Mouse (Mus musculus) T-cell, adult 2 months (primary cell): ENCODE measurements around the gene 5530401A14Rik.

Experiments used
- DNase-seq: peaks from one replicate; pipeline ENCODE4 v3.0.0; 2022; ENCODE audit warnings: low spot score

The 5530401A14Rik gene

DNA sequence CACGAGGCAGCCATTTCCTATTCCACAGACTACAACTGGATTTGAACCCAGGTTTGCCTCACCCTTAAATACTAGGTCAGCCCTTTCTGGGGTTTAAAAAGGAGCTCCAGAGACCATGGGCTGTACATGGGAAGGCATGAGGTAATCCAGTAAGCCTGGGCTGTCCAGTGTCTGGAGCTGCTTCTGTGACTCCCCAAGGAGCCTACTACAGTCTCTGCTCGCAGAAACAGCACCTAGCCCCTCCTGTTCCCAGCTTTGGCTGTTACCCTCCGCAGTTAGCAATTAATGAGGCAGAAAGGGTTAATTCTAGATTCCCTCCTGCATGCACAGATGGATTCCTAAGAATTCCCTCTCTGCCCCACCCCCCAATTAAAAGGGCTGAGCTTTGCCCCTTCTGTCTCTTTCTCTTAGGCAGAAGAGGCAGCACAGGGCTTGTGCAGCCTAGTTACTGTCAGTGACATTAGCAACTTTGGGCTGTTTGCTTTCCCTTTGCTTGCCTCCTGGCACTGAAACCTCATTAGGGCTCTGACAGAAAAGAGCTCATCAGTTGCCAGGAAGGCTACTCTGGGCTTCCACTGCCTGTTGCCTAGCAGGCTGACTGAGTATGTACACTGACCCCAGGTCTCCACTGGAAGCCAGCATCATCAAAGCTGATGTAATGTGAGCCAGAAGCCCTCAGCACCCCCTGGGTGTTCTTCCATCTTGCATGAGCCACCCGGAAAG is at the start of gene 5530401A14Rik:
TSS of gene 5530401A14Rik (plus strand) at position 424 of the 723 bp plus-strand sequence.
- no peak for DNase-seq

DNA sequence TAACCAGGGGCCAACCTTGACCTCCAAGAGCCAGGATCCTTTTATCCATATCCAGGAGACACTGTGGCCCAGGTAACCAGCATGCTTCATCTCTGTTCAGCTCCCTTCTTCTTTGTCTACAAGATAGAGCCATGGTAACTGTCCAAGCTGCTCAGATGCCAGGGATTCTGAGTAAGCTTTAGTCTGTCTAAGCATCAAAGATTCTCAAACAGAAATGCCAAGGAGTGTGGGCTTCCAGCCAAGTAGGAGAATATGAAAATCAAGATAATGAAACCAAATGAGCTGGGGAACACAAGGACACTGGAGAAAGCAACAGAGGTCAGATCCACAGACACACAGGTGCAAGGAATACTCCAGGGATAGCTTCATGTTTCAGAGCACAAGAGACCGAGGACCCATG is 45.7 kb upstream of the 5530401A14Rik start:
- DNase-seq = no peak

DNA sequence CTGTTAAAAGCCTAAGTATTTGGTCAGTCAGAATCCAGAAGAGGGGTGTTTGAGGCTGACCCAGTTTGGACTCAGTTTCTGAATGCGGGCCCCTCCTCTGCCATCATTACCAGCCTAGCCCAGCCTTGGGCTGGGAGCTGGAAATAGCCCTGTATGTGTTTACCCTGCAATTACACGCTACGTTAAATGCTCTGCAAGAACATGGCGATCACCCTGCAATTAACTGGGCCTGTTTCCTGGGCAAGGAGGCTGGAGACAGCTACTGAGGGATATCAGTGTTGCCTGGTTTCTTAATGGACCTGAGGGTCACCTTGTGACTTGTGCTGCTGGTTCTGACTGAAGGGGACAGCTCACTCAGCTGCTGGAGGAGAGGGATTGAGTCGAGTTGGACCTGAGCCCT is 43.9 kb upstream of the 5530401A14Rik start:
- no peak for DNase-seq

- DNase-seq = no peak
Observed at GRCm38 (mm10) chr11:81832381-81832780, 28.1 kb upstream of the 5530401A14Rik start.

DNA sequence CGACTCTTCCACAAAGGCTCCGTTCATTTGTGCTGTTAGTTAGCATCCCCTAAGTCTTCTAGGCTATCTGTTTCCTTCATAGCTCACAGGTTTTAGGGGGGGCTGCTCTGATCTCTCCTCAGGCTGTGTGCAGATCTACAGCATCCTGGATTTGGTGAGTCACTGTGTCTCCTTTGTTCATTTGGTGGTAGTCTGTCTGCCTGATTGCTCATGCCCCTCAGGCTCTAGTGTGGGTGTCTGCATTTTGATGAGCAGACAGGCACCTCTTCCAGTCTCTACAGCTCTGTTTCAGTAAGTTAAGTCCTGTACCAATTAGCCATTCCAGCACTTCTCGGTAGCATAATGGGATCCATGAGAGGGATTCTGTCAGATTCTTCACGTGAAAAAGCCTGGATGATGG is 22.0 kb upstream of the 5530401A14Rik start:
- no peak for DNase-seq

DNA sequence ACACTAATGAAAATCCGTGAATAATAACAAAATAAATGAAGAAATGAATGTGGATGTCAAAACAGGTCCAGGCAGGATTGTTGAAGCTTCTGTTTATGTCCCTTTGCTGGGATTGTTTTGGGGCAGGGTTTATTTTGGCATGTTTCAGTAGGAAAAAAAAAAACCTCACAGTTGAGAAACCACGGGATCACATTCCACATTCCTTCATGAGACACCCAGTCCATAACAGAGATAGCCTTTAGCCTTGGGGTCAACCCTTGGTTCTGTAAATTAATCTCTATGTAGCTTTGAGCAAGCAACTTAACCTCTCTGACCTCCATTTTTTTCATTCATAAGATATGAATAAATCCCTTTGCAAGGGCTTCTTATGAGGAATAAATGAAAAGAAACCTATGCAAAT is 19.5 kb upstream of the 5530401A14Rik start:
- DNase-seq = no peak

DNA sequence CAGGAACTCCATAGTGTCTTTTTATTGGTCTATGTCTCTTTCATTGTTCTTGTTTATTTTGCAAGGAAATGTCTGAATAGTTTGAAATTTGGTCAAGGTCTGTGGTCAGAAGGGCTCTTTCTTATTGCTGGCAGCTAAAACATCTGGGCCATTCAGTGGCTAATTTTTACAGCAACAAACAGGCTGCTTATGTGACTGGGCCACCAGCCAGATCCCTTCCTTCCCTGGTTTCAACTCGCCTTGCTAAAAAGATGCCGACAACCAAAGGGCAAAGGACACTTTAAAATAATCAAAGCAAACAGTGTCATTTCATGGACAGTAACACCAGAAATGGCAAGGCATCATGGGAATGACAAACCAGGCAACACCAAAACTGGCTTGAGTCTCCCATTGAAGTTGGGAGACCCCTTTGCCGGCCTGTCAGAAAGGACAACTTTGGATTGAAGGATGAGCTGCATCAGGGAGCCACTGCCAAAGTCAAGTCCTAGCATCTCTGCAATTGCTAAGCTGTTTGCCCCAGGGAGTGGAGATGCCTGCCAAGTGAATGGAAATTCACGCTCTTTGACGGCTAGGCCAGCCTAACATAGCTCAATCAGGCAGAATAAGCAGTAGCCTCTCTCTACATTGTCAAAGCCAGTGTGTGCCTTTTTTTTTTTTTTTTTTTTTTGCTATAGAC is 15.3 kb upstream of the 5530401A14Rik start:
- DNase-seq = no peak

DNA sequence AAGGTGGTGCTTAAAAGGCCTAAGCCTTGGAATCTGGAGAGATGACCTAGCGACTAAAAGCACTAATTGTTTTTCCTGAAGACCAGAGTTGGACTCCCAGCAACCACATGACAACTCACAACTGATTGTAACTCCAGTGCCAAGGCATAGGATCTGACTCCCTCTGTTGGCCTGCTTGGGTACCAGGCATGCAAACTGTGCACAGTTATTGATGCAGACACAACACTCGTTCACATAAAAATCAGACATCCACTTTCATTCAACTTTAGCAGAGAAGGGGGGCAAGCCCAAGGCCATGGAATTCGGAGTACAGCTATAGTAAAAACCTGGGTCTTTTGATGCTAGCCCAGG is 14.8 kb upstream of the 5530401A14Rik start:
- no peak for DNase-seq

DNA sequence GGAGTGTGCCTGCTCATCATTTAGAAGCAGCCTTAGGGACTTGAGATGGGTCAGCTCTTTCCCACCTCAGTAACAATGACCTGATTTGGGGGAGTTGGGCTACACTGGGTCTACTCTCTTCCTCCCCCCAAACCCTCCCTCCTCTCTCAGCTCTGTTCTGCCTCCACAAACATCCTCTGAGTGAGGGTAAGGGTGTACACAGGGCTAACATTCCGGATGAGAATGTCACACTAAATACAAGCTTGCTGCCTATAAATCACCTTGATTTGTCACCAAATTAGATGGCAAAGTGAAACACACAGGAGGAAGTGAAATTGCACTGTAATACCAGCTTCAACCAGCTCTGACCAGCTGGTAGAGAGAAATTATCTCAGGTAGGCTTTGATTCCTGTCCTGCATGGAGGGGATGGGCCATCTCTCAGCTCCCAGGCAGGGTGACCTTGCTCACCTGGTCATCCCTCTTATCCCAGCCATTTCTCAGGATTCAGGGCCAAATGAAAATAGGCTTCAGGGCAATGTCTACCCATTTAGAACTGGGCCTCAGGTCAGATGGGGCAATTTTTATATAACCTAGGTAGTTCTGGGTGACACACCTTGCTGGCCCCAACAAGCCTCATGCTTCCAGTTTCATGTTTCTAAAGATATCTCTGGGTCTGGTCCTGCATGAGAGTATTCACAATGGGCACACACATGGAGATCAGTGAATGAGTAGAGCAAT is 12.5 kb upstream of the 5530401A14Rik start:
- no peak for DNase-seq

GRCm38 (mm10) chr11:81865661-81866382 is 5.3 kb downstream of the 5530401A14Rik start:
- no peak for DNase-seq

- DNase-seq = no peak
Observed at GRCm38 (mm10) chr11:81871506-81872213, 11.2 kb downstream of the 5530401A14Rik start.

GRCm38 (mm10) chr11:81896511-81896910 is 36.0 kb downstream of the 5530401A14Rik start:
- no peak for DNase-seq

DNA sequence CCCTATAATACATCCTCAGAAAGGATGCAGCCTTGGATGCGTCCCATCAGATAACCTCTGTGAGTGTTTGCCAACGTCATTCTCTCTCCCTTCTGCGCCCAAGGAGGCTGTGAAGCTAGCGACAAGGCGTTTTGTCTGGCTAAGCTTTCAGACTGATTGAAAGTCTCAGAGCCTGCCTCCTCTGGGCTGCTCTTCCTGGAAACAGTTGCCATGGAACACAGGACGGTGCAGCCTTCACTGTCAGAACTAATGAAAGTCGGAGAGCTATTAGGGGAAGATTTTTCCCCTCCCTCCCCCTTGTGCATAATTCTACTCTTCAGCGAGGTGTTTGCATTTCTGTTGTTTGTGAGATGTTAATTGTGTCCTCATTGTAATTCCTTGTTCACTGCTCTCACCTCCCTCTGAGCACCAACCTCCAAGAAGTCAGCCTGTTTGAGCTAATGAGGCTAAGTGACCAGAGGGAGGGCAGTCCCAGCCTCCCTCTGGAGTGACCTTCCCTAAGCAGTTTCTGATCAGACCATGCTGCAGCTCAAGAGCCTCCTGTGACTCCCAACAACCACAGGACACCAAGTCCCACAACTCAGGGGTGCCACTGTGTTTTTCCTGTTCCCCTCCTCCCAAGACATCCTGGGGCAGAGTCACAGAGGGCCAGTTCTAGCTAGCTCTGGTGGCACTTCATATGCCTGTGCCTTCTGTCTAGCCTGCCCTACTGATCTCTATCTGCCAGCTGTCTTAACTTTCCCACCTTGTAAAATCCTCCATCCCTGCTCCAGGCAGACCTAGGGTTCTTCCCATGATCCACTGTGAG is 37.3 kb downstream of the 5530401A14Rik start:
- DNase-seq = no peak

GRCm38 (mm10) chr11:81902318-81902717 is 41.8 kb downstream of the 5530401A14Rik start:
- no peak for DNase-seq

DNA sequence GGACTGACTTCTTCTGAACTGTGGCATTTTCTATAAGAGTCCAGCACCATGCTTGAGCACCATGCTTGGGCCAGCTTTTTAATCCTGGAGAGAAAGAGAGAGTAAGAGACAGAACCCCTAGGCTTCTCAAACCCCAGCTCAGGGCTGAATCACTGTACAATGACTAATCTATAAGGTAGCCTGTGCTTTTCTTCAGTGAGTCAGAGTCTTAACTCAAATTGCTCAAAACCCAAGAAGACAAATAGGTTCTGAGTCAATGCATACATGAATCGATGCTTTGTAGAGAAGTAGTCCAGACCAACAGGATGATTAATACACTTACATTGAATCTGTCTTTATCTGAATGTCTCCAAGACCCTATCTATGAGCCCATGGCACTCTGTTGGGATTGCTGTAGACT is 48.3 kb downstream of the 5530401A14Rik start:
- no peak for DNase-seq

- DNase-seq = no peak
Observed at GRCm38 (mm10) chr11:81909397-81909894, 49.0 kb downstream of the 5530401A14Rik start.

GRCm38 (mm10) chr11:81913071-81913470 is 52.6 kb downstream of the 5530401A14Rik start:
- no peak for DNase-seq

DNA sequence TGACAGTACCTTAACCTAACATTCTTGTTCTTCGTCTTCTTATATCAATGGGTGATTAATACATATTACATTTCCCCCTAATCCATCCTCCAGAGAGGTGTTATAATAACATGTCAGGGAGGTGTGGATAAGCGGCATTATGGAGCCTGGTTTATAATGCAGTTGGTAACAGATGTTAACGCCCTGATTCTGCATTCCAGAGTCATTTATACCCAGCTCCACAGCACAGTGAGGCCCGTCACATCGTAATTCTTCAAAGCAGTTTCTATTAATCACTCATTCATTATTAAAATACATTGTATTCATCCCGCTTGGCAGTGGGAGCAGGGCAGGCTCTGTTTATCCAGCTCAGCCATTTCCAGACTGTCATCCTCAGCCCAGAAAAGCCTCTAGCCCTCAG is 55.0 kb downstream of the 5530401A14Rik start:
- DNase-seq = no peak

GRCm38 (mm10) chr11:81923096-81923495 is 62.6 kb downstream of the 5530401A14Rik start:
- DNase-seq = no peak

GRCm38 (mm10) chr11:81923626-81924025 is 63.2 kb downstream of the 5530401A14Rik start:
- no peak for DNase-seq

GRCm38 (mm10) chr11:81926393-81926792 is 65.9 kb downstream of the 5530401A14Rik start:
- DNase-seq = no peak
